Mouse (Mus musculus): Measurements from ENCODE around the gene Wdr24. TPM values are rescaled to one million over a fixed set of nuclear protein-coding genes. Genes with fewer than 3 reads are reported as not detected.
A peak's percentile ranks its signal among the peaks of the same experiment; 100 is the strongest.

Gene Wdr24
- polyA plus RNA-seq, 1 experiment from 2014 or later = 25.4 TPM

DNA sequence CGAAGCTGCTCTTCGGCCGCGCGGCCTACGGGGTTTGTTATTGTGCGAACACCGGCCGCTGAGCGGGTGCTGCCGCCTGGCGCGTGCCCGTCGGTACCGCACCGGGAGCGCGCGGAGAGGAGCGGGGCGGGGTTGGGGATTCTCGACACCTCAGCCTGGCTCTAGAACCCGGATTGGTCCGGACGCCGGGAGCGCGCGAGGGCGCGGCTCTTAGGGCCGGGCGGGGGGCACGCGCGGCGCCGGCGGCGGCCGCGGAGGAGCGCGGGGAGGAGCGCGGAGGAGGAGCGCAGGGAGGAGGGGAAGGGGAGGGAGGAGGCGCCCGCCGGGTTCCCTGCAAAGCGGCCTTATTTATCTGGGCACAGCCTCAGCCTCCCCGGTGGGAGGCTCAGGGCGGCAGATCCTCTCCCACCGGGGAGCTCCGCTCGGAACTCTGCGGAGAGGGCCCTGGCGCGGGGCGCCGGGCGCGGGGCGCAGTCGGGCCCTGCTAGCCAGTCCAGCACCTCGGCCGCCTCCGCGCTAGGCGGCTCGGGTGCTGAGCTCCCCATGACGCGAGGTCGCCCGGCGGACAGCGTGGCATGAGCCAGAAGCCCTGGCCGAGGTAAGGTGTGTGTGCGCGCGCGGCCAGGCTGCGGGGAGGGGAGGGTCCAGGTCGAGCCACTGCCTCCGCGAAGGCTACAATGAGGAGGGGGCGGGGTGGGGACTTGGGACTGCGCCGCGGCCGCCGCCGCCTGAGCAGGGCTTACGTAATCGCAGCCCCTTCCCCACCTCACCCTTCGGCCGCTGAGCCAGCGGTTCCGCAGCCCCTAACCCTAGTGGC, 14.4 kb upstream of the Wdr24 start, which contains the start of gene Fbxl16:
Fbxl16 (plus strand) TSS at position 297 of the 817 bp plus-strand sequence.
- Histone ChIP-seq H3K4me3 (replicated peaks) (peak within 1 kb of the TSS; percentile 66), H3K27ac (peak within 1 kb of the TSS; percentile 56), H3K9ac (peak within 1 kb of the TSS; percentile 54), H3K4me2 (replicated peaks) (peak within 1 kb of the TSS; percentile 99), H3K27me3 (replicated peaks) (peaks cover 39% of the 10 kb centered on the region), H3K36me3 (no peaks in the 10 kb centered on the region), H3K4me1 (replicated peaks) (peaks cover 16% of the 10 kb centered on the region), H3K9me3 (no peaks in the 10 kb centered on the region; the same call in 1 of the 2 replicates)
- ATAC-seq = peak; percentile 90
- WGBS = under 1% methylated on average over 85 of the region's 100 CpGs

DNA sequence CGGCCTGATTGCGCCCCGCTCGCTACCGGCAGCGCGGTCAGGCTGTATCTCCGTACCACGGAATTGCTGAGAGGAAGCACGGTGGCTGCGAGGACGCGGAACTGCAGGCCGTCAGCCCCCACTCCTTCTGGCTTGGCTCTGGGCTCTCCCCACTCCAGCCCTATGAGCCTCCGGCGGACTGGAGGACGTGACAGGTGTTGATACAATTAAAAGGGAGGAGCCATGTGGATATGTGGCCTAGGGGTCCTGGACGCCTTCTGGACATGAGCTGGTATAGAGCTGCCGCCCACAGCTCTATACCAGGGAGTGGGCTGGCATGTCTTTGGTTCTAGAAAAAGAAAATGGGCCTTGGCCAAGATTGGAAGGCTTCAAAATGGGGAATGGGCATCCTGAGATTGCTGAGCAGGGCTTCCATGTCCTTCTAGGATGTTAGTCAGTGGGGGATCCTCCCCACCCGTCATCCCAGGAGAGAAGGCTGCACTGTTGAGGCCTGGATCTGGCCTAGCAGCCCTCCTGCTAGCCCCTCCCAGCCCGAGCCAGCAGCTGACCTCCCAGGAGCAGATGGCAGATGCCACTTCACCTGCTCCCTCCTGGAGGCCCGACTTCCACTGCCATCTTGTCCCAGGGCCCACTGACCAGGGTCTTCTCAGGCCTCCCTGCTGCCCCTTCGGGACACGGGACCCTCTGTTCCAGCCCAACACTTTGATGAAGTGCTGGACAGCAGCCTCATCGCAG, 13.7 kb upstream of the Wdr24 start:
- H3K4me1 ChIP-seq (replicated peaks) = peaks cover 16% of the 10 kb centered on the region
- peak overlapping the region; percentile 56; the same call in 1 of the 2 replicates for H3K27ac ChIP-seq
- H3K4me3 ChIP-seq (replicated peaks) = peak overlapping the region; percentile 66
- no peaks in the 10 kb centered on the region for H3K36me3 ChIP-seq
- H3K9me3 ChIP-seq = no peaks in the 10 kb centered on the region; the same call in 1 of the 2 replicates
- H3K27me3 ChIP-seq (replicated peaks) = peaks cover 39% of the 10 kb centered on the region
- ATAC-seq = no peak; the same call in 1 of the 2 replicates
- H3K9ac ChIP-seq = peak overlapping the region; percentile 54
- peak overlapping the region; percentile 99 for H3K4me2 ChIP-seq (replicated peaks)
- 12% methylated on average over 25 of the region's 25 CpGs for WGBS

DNA sequence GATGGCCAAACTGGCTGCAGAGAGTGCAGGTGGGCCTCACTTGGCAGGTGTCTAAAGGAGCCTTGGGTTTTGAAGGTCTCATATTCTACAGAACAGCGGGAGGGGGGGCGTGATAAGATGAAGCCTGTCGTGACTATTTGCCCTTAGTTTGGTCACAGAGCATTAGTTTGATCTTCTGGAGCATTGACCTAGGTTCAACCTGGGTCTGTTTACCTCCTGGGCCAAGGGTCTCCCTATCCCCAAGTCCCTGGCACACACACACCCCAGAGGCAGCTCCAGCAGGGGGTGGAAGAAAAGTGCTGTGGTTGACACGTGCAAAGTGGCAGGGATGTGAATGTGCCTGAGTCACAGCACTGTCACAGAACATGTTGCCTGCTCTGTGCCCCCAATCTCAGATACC, 12.5 kb upstream of the Wdr24 start:
- H3K27ac ChIP-seq = no peak overlapping the region
- H3K4me1 ChIP-seq (replicated peaks) = peaks cover 16% of the 10 kb centered on the region

DNA sequence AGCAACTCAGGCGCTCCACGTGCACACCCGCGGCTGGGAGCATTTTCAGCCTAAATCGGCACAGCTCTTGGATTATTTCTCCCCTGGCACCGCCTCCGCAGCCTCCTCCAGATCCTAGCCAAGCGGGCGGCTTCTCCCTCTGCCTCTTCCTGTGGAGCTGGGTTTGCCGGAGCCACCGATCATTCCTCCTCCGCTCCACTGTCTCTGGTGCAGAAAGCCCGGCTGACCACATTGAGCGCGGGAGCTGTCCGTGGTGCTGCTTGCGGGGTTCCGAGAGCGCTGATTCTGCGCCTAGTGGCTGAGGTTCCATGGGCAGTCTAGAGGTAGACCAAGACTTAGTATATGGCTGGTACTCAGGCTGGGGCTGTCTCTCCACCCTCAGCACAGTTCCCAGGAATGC, 10.0 kb upstream of the Wdr24 start:
- no peak overlapping the region for H3K4me3 ChIP-seq (replicated peaks)
- peak; percentile 36; the same call in 1 of the 2 replicates for ATAC-seq
- peaks cover 54% of the 10 kb centered on the region for H3K27me3 ChIP-seq (replicated peaks)
- H3K4me1 ChIP-seq (replicated peaks) = peaks cover 16% of the 10 kb centered on the region
- no peaks in the 10 kb centered on the region for H3K36me3 ChIP-seq
- 2% methylated on average over 20 of the region's 20 CpGs for WGBS
- H3K27ac ChIP-seq = no peak overlapping the region
- H3K9me3 ChIP-seq = no peaks in the 10 kb centered on the region; the same call in 1 of the 2 replicates
- H3K4me2 ChIP-seq (replicated peaks) = 0 out of 2 replicates have a peak overlapping the region, but pooled peaks have one; percentile 11
- H3K9ac ChIP-seq = no peak overlapping the region

More for the DNA sequence above, 12.5 kb upstream of the Wdr24 start:
- Histone ChIP-seq H3K36me3 (no peaks in the 10 kb centered on the region), H3K4me3 (replicated peaks) (no peak overlapping the region), H3K4me2 (replicated peaks) (no peak overlapping the region), H3K9me3 (no peaks in the 10 kb centered on the region; the same call in 1 of the 2 replicates), H3K27me3 (replicated peaks) (peaks cover 39% of the 10 kb centered on the region), H3K9ac (no peak overlapping the region)
- no peak for ATAC-seq
- 70% methylated on average over 4 of the region's 4 CpGs for WGBS

DNA sequence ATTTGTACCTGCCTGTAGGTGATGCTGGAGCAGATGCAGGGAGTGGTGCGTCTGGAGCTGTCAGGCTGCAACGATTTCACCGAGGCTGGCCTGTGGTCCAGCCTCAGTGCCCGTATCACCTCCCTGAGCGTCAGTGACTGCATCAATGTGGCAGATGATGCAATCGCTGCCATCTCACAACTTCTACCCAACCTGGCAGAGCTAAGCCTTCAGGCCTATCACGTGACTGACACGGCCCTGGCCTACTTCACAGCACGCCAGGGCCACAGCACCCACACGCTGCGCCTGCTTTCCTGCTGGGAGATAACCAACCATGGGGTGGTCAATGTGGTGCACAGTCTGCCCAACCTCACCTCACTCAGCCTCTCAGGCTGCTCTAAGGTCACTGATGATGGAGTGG, 5.8 kb upstream of the Wdr24 start:
- Histone ChIP-seq H3K4me1 (replicated peaks) (0 out of 2 replicates have a peak, but pooled peaks cover 11% of the 10 kb centered on the region), H3K27ac (no peak overlapping the region), H3K36me3 (no peaks in the 10 kb centered on the region), H3K4me3 (replicated peaks) (no peak overlapping the region), H3K9ac (no peak overlapping the region), H3K4me2 (replicated peaks) (no peak overlapping the region), H3K27me3 (replicated peaks) (peaks cover 43% of the 10 kb centered on the region), H3K9me3 (no peaks in the 10 kb centered on the region)
- WGBS = 81% methylated on average over 11 of the region's 11 CpGs
- no peak for ATAC-seq

DNA sequence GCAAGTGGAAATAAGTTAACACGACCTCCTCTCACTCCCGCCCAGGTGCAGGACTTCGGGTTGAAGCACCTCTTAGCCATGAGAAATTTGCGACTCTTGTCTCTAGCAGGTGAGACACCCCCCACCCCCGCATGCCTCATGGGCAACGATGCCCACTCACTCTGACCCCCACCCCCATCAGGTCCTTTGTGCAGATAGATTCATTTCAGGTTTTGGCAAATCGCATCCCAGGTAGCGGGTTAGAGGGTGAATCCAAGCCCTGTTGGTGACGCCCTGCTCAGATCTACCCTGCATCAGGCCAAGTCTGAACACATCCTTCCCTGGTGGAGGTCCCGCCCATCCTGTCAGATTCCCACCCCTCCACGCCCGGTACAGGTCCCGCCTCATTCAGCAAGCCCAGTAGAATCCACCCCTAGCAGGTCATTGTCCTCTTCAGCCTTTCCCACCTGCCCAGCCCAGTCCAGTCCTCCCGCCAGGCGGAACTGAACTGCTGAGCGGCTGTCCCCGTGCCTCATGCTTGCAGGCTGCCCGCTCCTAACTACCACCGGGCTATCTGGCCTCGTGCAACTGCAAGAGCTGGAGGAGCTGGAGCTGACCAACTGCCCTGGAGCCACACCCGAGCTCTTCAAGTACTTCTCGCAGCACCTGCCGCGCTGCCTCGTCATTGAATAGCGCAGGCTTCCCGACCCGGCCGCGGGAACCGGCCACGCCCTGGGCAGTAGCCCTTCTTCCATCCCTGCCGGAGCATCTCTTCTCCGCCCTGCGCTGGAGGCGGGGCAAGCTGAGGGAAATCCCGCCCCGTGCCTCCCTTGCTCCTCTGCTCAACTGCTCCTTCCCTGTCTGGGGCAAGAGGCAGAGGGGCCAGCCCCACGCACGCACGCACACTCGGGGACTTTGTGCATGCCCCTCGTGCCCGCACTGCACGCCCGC, 4.3 kb upstream of the Wdr24 start:
- H3K9me3 ChIP-seq = no peaks in the 10 kb centered on the region
- peaks cover 6% of the 10 kb centered on the region for H3K4me1 ChIP-seq (replicated peaks)
- H3K27me3 ChIP-seq (replicated peaks) = peaks cover 38% of the 10 kb centered on the region
- H3K4me3 ChIP-seq (replicated peaks) = peak overlapping the region; percentile 20
- H3K27ac ChIP-seq = no peak overlapping the region
- H3K4me2 ChIP-seq (replicated peaks) = peak overlapping the region; percentile 47
- H3K36me3 ChIP-seq = no peaks in the 10 kb centered on the region
- peak; percentile 52 for ATAC-seq
- no peak overlapping the region for H3K9ac ChIP-seq
- whole genome bisulfite sequencing = 7% methylated on average over 46 of the region's 46 CpGs

DNA sequence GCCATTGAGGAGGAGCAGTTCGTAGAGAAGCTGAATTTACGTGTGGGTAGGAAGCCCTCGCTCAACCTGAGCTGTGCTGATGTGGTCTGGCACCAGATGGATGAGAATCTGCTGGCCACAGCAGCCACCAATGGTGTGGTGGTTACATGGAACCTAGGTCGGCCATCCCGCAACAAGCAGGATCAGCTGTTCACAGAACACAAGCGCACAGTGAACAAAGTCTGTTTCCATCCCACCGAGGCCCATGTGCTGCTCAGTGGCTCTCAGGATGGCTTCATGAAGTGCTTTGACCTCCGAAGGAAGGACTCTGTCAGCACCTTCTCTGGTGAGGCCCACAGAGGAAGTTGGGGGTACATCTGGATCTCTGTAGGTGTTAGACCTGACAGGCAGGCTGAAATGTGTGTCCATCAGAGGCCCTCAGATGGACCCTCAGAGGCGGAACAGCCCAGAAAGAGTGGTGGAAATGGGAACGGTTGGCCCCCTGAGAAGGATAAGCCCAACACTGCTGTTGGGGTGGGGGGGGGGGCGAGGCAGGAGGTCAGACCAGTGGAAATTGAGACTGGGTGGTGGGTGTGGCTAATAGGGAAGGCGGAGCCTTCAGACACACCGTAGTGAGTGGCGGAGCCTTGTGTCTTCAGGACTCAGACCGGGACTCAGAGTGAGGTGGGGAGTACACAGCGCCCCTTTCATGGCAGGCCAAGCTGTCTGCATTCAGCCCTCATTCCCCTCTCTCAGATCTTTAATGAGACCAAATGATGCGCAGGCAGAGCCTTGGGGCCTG, 1.1 kb downstream of the Wdr24 start:
- Histone ChIP-seq H3K4me3 (replicated peaks) (peak overlapping the region; percentile 61), H3K27me3 (replicated peaks) (peaks cover 9% of the 10 kb centered on the region), H3K4me1 (replicated peaks) (peaks cover 28% of the 10 kb centered on the region), H3K4me2 (replicated peaks) (peak overlapping the region; percentile 86), H3K36me3 (peaks cover 5% of the 10 kb centered on the region; the same call in 1 of the 2 replicates), H3K27ac (no peak overlapping the region), H3K9me3 (no peaks in the 10 kb centered on the region), H3K9ac (peak overlapping the region; percentile 59)
- ATAC-seq = no peak
- 68% methylated on average over 17 of the region's 17 CpGs for WGBS

DNA sequence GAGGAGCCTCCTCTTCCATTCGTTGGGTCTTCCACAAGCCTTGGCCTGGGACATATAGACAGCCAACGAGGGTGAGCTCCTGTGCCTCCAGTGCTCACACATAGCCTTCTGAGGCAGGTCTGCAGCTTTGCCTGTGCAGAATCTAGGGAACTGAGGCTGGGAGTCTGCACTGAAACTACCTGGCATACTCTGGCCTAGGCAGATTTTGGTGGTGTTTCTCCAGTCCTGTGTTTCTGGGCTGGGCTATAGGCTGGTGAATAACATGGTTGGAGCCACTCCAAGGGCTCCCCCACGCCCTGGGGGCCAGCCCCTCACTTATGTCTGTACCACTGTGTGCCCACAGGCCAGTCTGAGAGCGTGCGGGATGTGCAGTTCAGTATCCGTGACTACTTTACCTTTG, 1.9 kb downstream of the Wdr24 start:
- H3K4me2 ChIP-seq (replicated peaks) = peak overlapping the region; percentile 86; the same call in 1 of the 2 replicates
- no peaks in the 10 kb centered on the region for H3K9me3 ChIP-seq
- no peak for ATAC-seq
- H3K27ac ChIP-seq = no peak overlapping the region
- peaks cover 35% of the 10 kb centered on the region for H3K4me1 ChIP-seq (replicated peaks)
- H3K4me3 ChIP-seq (replicated peaks) = no peak overlapping the region; the same call in 1 of the 2 replicates
- peaks cover 5% of the 10 kb centered on the region; the same call in 1 of the 2 replicates for H3K36me3 ChIP-seq
- WGBS = 86% methylated on average over 6 of the region's 6 CpGs
- peaks cover 2% of the 10 kb centered on the region for H3K27me3 ChIP-seq (replicated peaks)
- no peak overlapping the region for H3K9ac ChIP-seq

DNA sequence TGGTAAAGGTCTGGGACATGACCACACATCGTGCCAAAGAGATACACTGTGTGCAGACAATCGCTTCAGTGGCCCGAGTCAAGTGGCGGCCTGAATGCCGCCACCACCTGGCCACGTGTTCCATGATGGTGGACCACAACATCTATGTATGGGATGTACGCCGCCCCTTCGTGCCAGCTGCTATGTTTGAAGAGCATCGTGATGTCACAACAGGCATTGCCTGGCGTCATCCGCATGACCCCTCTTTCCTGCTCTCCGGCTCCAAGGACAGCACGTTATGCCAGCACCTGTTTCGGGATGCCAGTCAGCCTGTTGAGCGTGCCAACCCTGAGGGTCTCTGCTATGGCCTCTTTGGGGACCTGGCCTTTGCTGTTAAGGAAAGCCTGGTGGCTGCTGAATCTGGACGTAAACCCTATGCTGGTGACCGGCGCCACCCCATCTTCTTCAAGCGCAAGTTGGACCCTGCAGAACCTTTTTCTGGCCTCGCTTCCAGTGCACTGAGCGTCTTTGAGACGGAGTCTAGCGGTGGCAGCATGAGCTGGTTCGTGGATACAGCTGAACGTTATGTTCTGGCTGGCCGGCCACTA, 2.6 kb downstream of the Wdr24 start:
- peaks cover 43% of the 10 kb centered on the region for H3K4me1 ChIP-seq (replicated peaks)
- no peak overlapping the region for H3K9ac ChIP-seq
- H3K27me3 ChIP-seq (replicated peaks) = no peaks in the 10 kb centered on the region
- no peak overlapping the region for H3K27ac ChIP-seq
- no peak overlapping the region for H3K4me3 ChIP-seq (replicated peaks)
- H3K9me3 ChIP-seq = no peaks in the 10 kb centered on the region
- WGBS = 94% methylated on average over 27 of the region's 27 CpGs
- no peak overlapping the region for H3K4me2 ChIP-seq (replicated peaks)
- no peak for ATAC-seq
- peaks cover 13% of the 10 kb centered on the region for H3K36me3 ChIP-seq

DNA sequence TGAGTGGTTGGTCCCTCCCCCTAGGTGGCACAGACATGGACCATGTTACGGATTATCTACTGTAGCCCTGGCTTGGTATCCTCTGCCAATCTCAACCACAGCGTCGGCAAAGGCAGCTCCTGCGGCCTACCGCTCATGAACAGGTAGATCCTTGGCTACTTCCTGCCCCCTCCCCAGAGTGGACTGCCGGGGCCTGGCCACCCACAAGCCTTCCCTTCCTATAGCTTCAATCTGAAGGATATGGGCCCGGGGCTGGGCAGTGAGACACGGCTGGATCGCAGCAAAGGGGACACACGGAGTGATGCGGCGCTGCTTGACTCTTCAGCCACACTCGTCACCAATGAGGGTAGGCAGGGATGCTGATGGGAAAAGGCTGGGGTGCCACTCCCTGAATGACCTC, 3.6 kb downstream of the Wdr24 start:
- WGBS = 94% methylated on average over 13 of the region's 13 CpGs
- Histone ChIP-seq H3K4me1 (replicated peaks) (peaks cover 52% of the 10 kb centered on the region), H3K9ac (no peak overlapping the region), H3K27me3 (replicated peaks) (no peaks in the 10 kb centered on the region), H3K27ac (no peak overlapping the region), H3K9me3 (no peaks in the 10 kb centered on the region), H3K4me2 (replicated peaks) (no peak overlapping the region), H3K36me3 (peaks cover 19% of the 10 kb centered on the region), H3K4me3 (replicated peaks) (no peak overlapping the region)
- ATAC-seq = no peak

Measured in intestine, embryonic 15.5 days (tissue).